Mouse (Mus musculus) intestine, postnatal 0 days (tissue): Measurements from ENCODE around the gene Spcs2. TPM values are rescaled to one million over a fixed set of nuclear protein-coding genes. Genes with fewer than 3 reads are reported as not detected.

Experiments
- ATAC-seq: fragments of 200-750 bp; cut with Nextera tagmentation; 2 replicates; pipeline ENCODE4 v1.8.0; 2017; ENCODE audit warnings: mild to moderate bottlenecking, moderate TSS enrichment, moderate library complexity
- H3K27ac ChIP-seq: fragments of 300-500 bp; sonication (generic); 2 replicates; pipeline ENCODE4 v1.5.1; 2014; ENCODE audit warnings: mild to moderate bottlenecking, low read depth, low read length, moderate library complexity
- H3K27me3 ChIP-seq: fragments of 300-500 bp; sonication (generic); replicated peaks from 2 replicates; pipeline ENCODE4 v1.6.1; 2014; ENCODE audit warnings: low read length, mixed read lengths; ENCODE audit not compliant: control insufficient read depth, insufficient read depth
- H3K36me3 ChIP-seq: fragments of 300-500 bp; sonication (generic); 2 replicates; pipeline ENCODE4 v1.6.1; 2014; ENCODE audit warnings: mild to moderate bottlenecking, moderate library complexity; ENCODE audit not compliant: control insufficient read depth, insufficient read depth
- H3K4me1 ChIP-seq: fragments of 300-500 bp; sonication (generic); replicated peaks from 2 replicates; pipeline ENCODE4 v1.6.1; 2014; ENCODE audit warnings: antibody characterized with exemption, low read length, mixed read lengths; ENCODE audit not compliant: control insufficient read depth, insufficient read depth
- H3K4me2 ChIP-seq: fragments of 300-500 bp; sonication (generic); replicated peaks from 2 replicates; pipeline ENCODE4 v1.6.1; 2014; ENCODE audit warnings: low read depth, mild to moderate bottlenecking, moderate library complexity
- H3K4me3 ChIP-seq: fragments of 300-500 bp; sonication (generic); 2 replicates; pipeline ENCODE4 v1.5.1; 2014; ENCODE audit warnings: low read depth, low read length
- H3K9ac ChIP-seq: fragments of 300-500 bp; sonication (generic); 2 replicates; pipeline ENCODE4 v1.6.1; 2014; ENCODE audit warnings: mild to moderate bottlenecking, low read depth, low read length
- H3K9me3 ChIP-seq: fragments of 300-500 bp; sonication (generic); 2 replicates; pipeline ENCODE4 v1.6.1; 2016; ENCODE audit warnings: mixed run types; ENCODE audit not compliant: control insufficient read depth
- CTCF ChIP-seq: sonication (generic); IDR thresholded peaks from 2 replicates; pipeline ENCODE4 v1.5.1; 2016; ENCODE audit warnings: low read depth, mild to moderate bottlenecking, control low read depth, antibody characterized with exemption, moderate library complexity
- WGBS: fragments of 180-500 bp; shearing (Covaris S2); extraction: QIAGEN DNeasy Blood & Tissue Kit; methylation state at CpG from one replicate; pipeline ENCODE4 v1.1.7; 2014; 5-methylcytosine and 5-hydroxymethylcytosine counted together
- polyA plus RNA-seq: library from polyadenylated mRNA; unstranded; fragments of >200 nt; fragmentation: Nextera tagmentation; extraction: Ambion mirVana; gene quantifications from 2 replicates; pipeline ENCODE4 v1.2.1, GENCODE M21; 2015

The Spcs2 gene
- polyA plus RNA-seq, 1 experiment from 2014 or later, result 238 TPM

- WGBS, result 67% methylated on average over 3 of the region's 3 CpGs
- no peaks in the 10 kb centered on the region for H3K27me3 ChIP-seq
- H3K4me1 ChIP-seq, result no peaks in the 10 kb centered on the region
- ATAC-seq, result no peak
- H3K4me2 ChIP-seq, result no peak overlapping the region
- H3K27ac ChIP-seq, result no peak overlapping the region
- H3K9me3 ChIP-seq, result no peaks in the 10 kb centered on the region
- no peak for TF ChIP-seq CTCF
- H3K36me3 ChIP-seq, result no peaks in the 10 kb centered on the region
- no peak overlapping the region for H3K9ac ChIP-seq
- H3K4me3 ChIP-seq, result no peak overlapping the region
Observed at GRCm38 (mm10) chr7:99890168-99890755, 27.0 kb upstream of the Spcs2 start.

- Histone ChIP-seq H3K27ac (no peak overlapping the region), H3K9me3 (no peaks in the 10 kb centered on the region), H3K4me1 (no peaks in the 10 kb centered on the region), H3K9ac (no peak overlapping the region), H3K4me2 (no peak overlapping the region), H3K4me3 (no peak overlapping the region), H3K27me3 (no peaks in the 10 kb centered on the region), H3K36me3 (no peaks in the 10 kb centered on the region)
- ATAC-seq, result no peak
- WGBS, result 45% methylated on average over 10 of the region's 10 CpGs
- TF ChIP-seq CTCF, result peak; percentile 66
Observed at GRCm38 (mm10) chr7:99889175-99889880, 26.1 kb upstream of the Spcs2 start.

GRCm38 (mm10) chr7:99887743-99888142 lies 24.5 kb upstream of the Spcs2 start:
- Histone ChIP-seq H3K36me3 (no peaks in the 10 kb centered on the region), H3K27ac (no peak overlapping the region), H3K9ac (no peak overlapping the region), H3K9me3 (no peaks in the 10 kb centered on the region), H3K4me1 (no peaks in the 10 kb centered on the region), H3K4me3 (no peak overlapping the region), H3K27me3 (no peaks in the 10 kb centered on the region), H3K4me2 (no peak overlapping the region)
- TF ChIP-seq CTCF, result no peak
- no peak for ATAC-seq

GRCm38 (mm10) chr7:99887230-99887735 lies 24.0 kb upstream of the Spcs2 start:
- H3K4me2 ChIP-seq, result no peak overlapping the region
- no peaks in the 10 kb centered on the region for H3K9me3 ChIP-seq
- TF ChIP-seq CTCF, result no peak
- no peak overlapping the region for H3K4me3 ChIP-seq
- no peak overlapping the region for H3K27ac ChIP-seq
- no peaks in the 10 kb centered on the region for H3K4me1 ChIP-seq
- WGBS, result 73% methylated on average over 2 of the region's 2 CpGs
- no peaks in the 10 kb centered on the region for H3K36me3 ChIP-seq
- H3K27me3 ChIP-seq, result no peaks in the 10 kb centered on the region
- ATAC-seq, result no peak
- H3K9ac ChIP-seq, result no peak overlapping the region

- 62% methylated on average over 2 of the region's 2 CpGs for WGBS
- no peaks in the 10 kb centered on the region for H3K36me3 ChIP-seq
- no peak overlapping the region for H3K27ac ChIP-seq
- H3K4me3 ChIP-seq, result no peak overlapping the region
- TF ChIP-seq CTCF, result no peak
- H3K9me3 ChIP-seq, result no peaks in the 10 kb centered on the region
- no peak for ATAC-seq
- no peak overlapping the region for H3K9ac ChIP-seq
- no peak overlapping the region for H3K4me2 ChIP-seq
- no peaks in the 10 kb centered on the region for H3K4me1 ChIP-seq
- no peaks in the 10 kb centered on the region for H3K27me3 ChIP-seq
Observed at GRCm38 (mm10) chr7:99878254-99878653, 15.0 kb upstream of the Spcs2 start.

- Histone ChIP-seq H3K4me2 (no peak overlapping the region), H3K9me3 (no peaks in the 10 kb centered on the region), H3K4me3 (no peak overlapping the region), H3K36me3 (no peaks in the 10 kb centered on the region), H3K27ac (no peak overlapping the region), H3K4me1 (no peaks in the 10 kb centered on the region), H3K9ac (no peak overlapping the region), H3K27me3 (no peaks in the 10 kb centered on the region)
- TF ChIP-seq CTCF, result peak; percentile 96
- no peak for ATAC-seq
- 3% methylated on average over 3 of the region's 3 CpGs for WGBS
Observed at GRCm38 (mm10) chr7:99876345-99876744, 13.1 kb upstream of the Spcs2 start.
